Mouse (Mus musculus) bone marrow macrophage, adult 2 months (primary cell): ENCODE data around the gene Bzw2.

Source experiments
- CTCF ChIP-seq: IDR thresholded peaks from 2 replicates; pipeline ENCODE4 v1.5.1; 2012; ENCODE audit warnings: low read depth, mild to moderate bottlenecking, low read length, moderate library complexity
- POLR2A ChIP-seq: IDR thresholded peaks from 2 replicates; pipeline ENCODE4 v1.6.1; 2012; ENCODE audit warnings: mild to moderate bottlenecking, low read depth, low read length, borderline replicate concordance

GRCm38 (mm10) chr12:36164126-36164791 lies 6.4 kb upstream of the Bzw2 start:
- no peak for TF ChIP-seq CTCF
- TF ChIP-seq POLR2A: no peak
